Mouse (Mus musculus) neural tube, embryonic 13.5 days (tissue): ENCODE data around the gene Gm6525. TPM values are rescaled to one million over a fixed set of nuclear protein-coding genes. Genes with fewer than 3 reads are reported as not detected.

Experiments
- ATAC-seq: fragments of 200-750 bp; cut with Nextera tagmentation; 2 replicates; pipeline ENCODE4 v1.8.0; 2017; ENCODE audit warnings: low read depth, mild to moderate bottlenecking, moderate TSS enrichment, moderate library complexity
- H3K27ac ChIP-seq: fragments of 300-500 bp; sonication (generic); replicated peaks from 2 replicates; pipeline ENCODE4 v1.5.1; 2015; ENCODE audit warnings: moderate library complexity, mild to moderate bottlenecking, inconsistent platforms
- H3K27me3 ChIP-seq: fragments of 300-500 bp; sonication (generic); 2 replicates; pipeline ENCODE4 v1.6.1; 2015; ENCODE audit warnings: mild to moderate bottlenecking, inconsistent platforms
- H3K36me3 ChIP-seq: fragments of 300-500 bp; sonication (generic); 2 replicates; pipeline ENCODE4 v1.6.1; 2015; ENCODE audit warnings: mild to moderate bottlenecking, inconsistent platforms
- H3K4me1 ChIP-seq: fragments of 300-500 bp; sonication (generic); replicated peaks from 2 replicates; pipeline ENCODE4 v1.6.1; 2015; ENCODE audit warnings: inconsistent platforms
- H3K4me2 ChIP-seq: fragments of 300-500 bp; sonication (generic); 2 replicates; pipeline ENCODE4 v1.6.1; 2015; ENCODE audit warnings: inconsistent platforms, mild to moderate bottlenecking, moderate library complexity
- H3K4me3 ChIP-seq: fragments of 300-500 bp; sonication (generic); 2 replicates; pipeline ENCODE4 v1.5.1; 2015; ENCODE audit warnings: mild to moderate bottlenecking, inconsistent platforms
- H3K9ac ChIP-seq: fragments of 300-500 bp; sonication (generic); 2 replicates; pipeline ENCODE4 v1.6.1; 2015; ENCODE audit warnings: moderate library complexity, mild to moderate bottlenecking, inconsistent platforms
- H3K9me3 ChIP-seq: fragments of 300-500 bp; sonication (generic); 2 replicates; pipeline ENCODE4 v1.6.1; 2016; ENCODE audit warnings: inconsistent platforms
- WGBS: fragments of 180-500 bp; shearing (Covaris S2); methylation state at CpG from one replicate; pipeline ENCODE4 v1.1.7; 2015; 5-methylcytosine and 5-hydroxymethylcytosine counted together
- polyA plus RNA-seq: library from polyadenylated mRNA; unstranded; fragments of >200 nt; fragmentation: Nextera tagmentation; extraction: Ambion mirVana; gene quantifications from 2 replicates; pipeline ENCODE4 v1.2.1, GENCODE M21; 2015

Gm6525 gene
- polyA plus RNA-seq, 1 experiment from 2014 or later = 3.5 TPM

DNA sequence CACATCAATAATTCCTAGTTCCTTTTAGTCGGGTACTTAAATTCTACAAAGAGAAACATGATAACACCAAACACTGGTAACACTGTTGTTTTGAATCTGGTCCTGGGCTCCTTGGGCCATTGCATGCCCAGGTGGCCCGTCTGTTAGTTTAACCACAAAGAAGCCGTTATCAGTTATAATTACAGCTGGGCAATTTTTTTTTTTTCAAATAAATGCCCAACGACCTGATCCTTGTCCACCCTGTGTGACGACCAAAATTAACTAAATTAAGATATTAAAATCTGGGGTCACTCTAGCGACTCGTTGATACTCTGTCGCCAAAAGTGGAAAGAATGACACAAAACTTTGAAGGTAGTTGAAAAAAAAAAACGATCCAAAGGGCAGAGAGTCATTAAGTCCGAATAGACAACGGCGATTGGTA, 19.2 kb upstream of the Gm6525 start:
- H3K4me3 ChIP-seq = 0 out of 2 replicates have a peak overlapping the region, but pooled peaks have one; percentile 52
- no peak for ATAC-seq
- WGBS = 5% methylated on average over 12 of the region's 12 CpGs

GRCm38 (mm10) chr3:84155146-84155545, 18.8 kb upstream of the Gm6525 start:
- peak overlapping the region; percentile 52 for H3K4me3 ChIP-seq
- ATAC-seq = peak; percentile 24
- H3K4me2 ChIP-seq = peak overlapping the region; percentile 96
- WGBS = 1% methylated on average over 27 of the region's 27 CpGs
- peak overlapping the region; percentile 68 for H3K9ac ChIP-seq
- no peak overlapping the region for H3K27ac ChIP-seq
- peaks cover 17% of the 10 kb centered on the region for H3K36me3 ChIP-seq
- H3K9me3 ChIP-seq = no peaks in the 10 kb centered on the region
- no peaks in the 10 kb centered on the region for H3K27me3 ChIP-seq
- peaks cover 21% of the 10 kb centered on the region for H3K4me1 ChIP-seq

More for the DNA sequence above, 19.2 kb upstream of the Gm6525 start:
- Histone ChIP-seq H3K36me3 (peaks cover 13% of the 10 kb centered on the region), H3K27ac (no peak overlapping the region), H3K4me2 (peak overlapping the region; percentile 96), H3K4me1 (peaks cover 21% of the 10 kb centered on the region), H3K27me3 (no peaks in the 10 kb centered on the region), H3K9ac (no peak overlapping the region), H3K9me3 (no peaks in the 10 kb centered on the region)

- Histone ChIP-seq H3K4me1 (peaks cover 21% of the 10 kb centered on the region), H3K9ac (peak within 1 kb of the TSS; percentile 68), H3K27me3 (no peaks in the 10 kb centered on the region), H3K4me2 (peak within 1 kb of the TSS; percentile 96), H3K27ac (no peak within 1 kb of the TSS), H3K9me3 (no peaks in the 10 kb centered on the region), H3K4me3 (peak within 1 kb of the TSS; percentile 52), H3K36me3 (peaks cover 22% of the 10 kb centered on the region)
- under 1% methylated on average over 29 of the region's 29 CpGs for whole genome bisulfite sequencing
- peak; percentile 98 for ATAC-seq
Observed at GRCm38 (mm10) chr3:84155558-84156006, 18.3 kb upstream of the Gm6525 start, which contains the start of gene Mnd1. Gene Mnd1, minus strand, starts transcription at chr3:84155786.

GRCm38 (mm10) chr3:84156105-84156504, 17.8 kb upstream of the Gm6525 start:
- Histone ChIP-seq H3K36me3 (peaks cover 25% of the 10 kb centered on the region), H3K9me3 (no peaks in the 10 kb centered on the region), H3K4me2 (peak overlapping the region; percentile 96), H3K27me3 (no peaks in the 10 kb centered on the region), H3K4me3 (no peak overlapping the region), H3K9ac (no peak overlapping the region), H3K27ac (no peak overlapping the region), H3K4me1 (peaks cover 21% of the 10 kb centered on the region)
- ATAC-seq = no peak
- 58% methylated on average over 6 of the region's 6 CpGs for WGBS

GRCm38 (mm10) chr3:84157011-84157410, 16.9 kb upstream of the Gm6525 start:
- H3K9ac ChIP-seq = 0 out of 2 replicates have a peak overlapping the region, but pooled peaks have one; percentile 5
- 38% methylated on average over 4 of the region's 4 CpGs for WGBS
- no peaks in the 10 kb centered on the region for H3K9me3 ChIP-seq
- H3K27me3 ChIP-seq = no peaks in the 10 kb centered on the region
- H3K4me3 ChIP-seq = no peak overlapping the region
- H3K36me3 ChIP-seq = peaks cover 33% of the 10 kb centered on the region
- H3K27ac ChIP-seq = no peak overlapping the region; the same call in 1 of the 2 replicates
- no peak for ATAC-seq
- peaks cover 21% of the 10 kb centered on the region for H3K4me1 ChIP-seq
- H3K4me2 ChIP-seq = no peak overlapping the region

DNA sequence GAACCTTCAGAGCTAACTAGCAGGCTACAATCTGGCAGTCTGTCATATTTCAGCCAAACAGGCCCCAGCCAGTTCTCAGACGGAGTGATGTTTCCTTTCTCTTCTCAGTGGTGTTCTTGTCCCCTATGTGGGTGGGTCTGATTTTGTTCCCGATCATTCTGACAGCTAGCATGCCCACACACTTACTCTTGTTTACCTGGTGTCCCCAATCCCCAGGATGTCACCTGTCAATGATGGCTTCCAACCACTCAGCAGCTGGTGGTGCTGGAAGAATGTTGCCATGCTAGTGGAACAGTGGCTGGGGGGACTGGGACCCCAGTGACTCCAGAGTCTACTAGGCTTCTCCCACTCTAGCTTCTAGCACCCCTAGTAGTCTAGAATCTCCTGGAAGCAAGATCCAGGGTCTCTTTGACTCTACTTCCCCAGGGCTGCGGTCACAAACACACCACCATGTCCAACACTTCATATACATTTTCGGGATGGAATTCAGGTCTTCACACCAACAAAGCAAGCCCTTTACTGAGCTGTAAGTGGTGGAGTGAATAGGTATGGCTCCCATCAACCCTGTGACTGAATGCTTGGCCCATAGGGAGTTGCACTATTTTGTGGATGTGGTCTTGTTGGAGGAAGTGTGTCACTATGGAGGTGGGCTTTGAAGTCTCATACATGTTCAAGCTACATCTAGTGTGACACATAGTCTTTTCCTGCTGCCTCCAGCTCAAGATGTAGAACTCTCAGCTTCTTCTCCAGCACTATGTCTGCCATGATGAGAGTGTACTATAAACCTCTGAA, 16.1 kb upstream of the Gm6525 start:
- no peak overlapping the region for H3K27ac ChIP-seq
- no peaks in the 10 kb centered on the region for H3K9me3 ChIP-seq
- peaks cover 39% of the 10 kb centered on the region for H3K36me3 ChIP-seq
- no peak overlapping the region for H3K4me2 ChIP-seq
- no peak for ATAC-seq
- peaks cover 21% of the 10 kb centered on the region for H3K4me1 ChIP-seq
- 89% methylated on average over 4 of the region's 4 CpGs for WGBS
- peak overlapping the region; percentile 5; the same call in 1 of the 2 replicates for H3K9ac ChIP-seq
- H3K27me3 ChIP-seq = no peaks in the 10 kb centered on the region
- H3K4me3 ChIP-seq = no peak overlapping the region

DNA sequence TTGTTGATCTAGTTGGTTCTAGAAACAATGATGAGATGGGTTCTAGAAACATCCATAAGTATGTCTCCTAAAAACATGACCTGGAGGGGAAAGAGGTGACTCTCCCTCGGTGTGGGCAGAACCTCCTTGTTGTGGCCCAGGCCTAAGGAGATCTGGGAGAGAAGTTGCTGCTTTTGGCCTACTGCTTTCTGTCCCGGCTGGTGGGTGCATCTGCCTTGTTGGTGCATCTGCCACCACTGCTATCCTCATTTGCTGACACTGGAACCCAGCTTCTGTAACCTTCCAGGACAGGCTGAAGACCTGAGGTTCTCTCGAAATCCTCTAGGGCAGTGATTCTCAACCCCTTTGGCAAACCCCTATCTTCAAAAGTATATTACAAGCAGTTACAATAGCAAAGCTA, 8.5 kb upstream of the Gm6525 start:
- WGBS = 96% methylated on average over 3 of the region's 3 CpGs
- Histone ChIP-seq H3K9ac (no peak overlapping the region), H3K4me3 (no peak overlapping the region), H3K36me3 (peaks cover 78% of the 10 kb centered on the region), H3K9me3 (no peaks in the 10 kb centered on the region), H3K4me1 (no peaks in the 10 kb centered on the region), H3K27ac (no peak overlapping the region), H3K27me3 (no peaks in the 10 kb centered on the region), H3K4me2 (no peak overlapping the region)
- no peak for ATAC-seq

GRCm38 (mm10) chr3:84166073-84166472, 7.8 kb upstream of the Gm6525 start:
- Histone ChIP-seq H3K4me2 (no peak overlapping the region), H3K36me3 (peaks cover 80% of the 10 kb centered on the region), H3K9me3 (no peaks in the 10 kb centered on the region), H3K9ac (no peak overlapping the region), H3K4me1 (no peaks in the 10 kb centered on the region), H3K27ac (no peak overlapping the region), H3K4me3 (no peak overlapping the region), H3K27me3 (no peaks in the 10 kb centered on the region)
- 95% methylated on average over 5 of the region's 5 CpGs for WGBS
- ATAC-seq = no peak

- Histone ChIP-seq H3K4me1 (no peaks in the 10 kb centered on the region), H3K36me3 (peaks cover 87% of the 10 kb centered on the region), H3K27me3 (no peaks in the 10 kb centered on the region), H3K4me2 (no peak overlapping the region), H3K27ac (no peak overlapping the region), H3K9ac (no peak overlapping the region), H3K4me3 (no peak overlapping the region), H3K9me3 (no peaks in the 10 kb centered on the region)
- ATAC-seq = no peak
- WGBS = 92% methylated on average over 6 of the region's 6 CpGs
Observed at GRCm38 (mm10) chr3:84168943-84169342, 5.0 kb upstream of the Gm6525 start.

GRCm38 (mm10) chr3:84169393-84170005, 4.4 kb upstream of the Gm6525 start:
- H3K4me1 ChIP-seq = no peaks in the 10 kb centered on the region
- no peaks in the 10 kb centered on the region for H3K9me3 ChIP-seq
- no peaks in the 10 kb centered on the region for H3K27me3 ChIP-seq
- H3K4me2 ChIP-seq = no peak overlapping the region
- H3K9ac ChIP-seq = no peak overlapping the region
- H3K4me3 ChIP-seq = no peak overlapping the region
- peaks cover 86% of the 10 kb centered on the region for H3K36me3 ChIP-seq
- ATAC-seq = no peak
- 78% methylated on average over 8 of the region's 8 CpGs for WGBS
- H3K27ac ChIP-seq = no peak overlapping the region

DNA sequence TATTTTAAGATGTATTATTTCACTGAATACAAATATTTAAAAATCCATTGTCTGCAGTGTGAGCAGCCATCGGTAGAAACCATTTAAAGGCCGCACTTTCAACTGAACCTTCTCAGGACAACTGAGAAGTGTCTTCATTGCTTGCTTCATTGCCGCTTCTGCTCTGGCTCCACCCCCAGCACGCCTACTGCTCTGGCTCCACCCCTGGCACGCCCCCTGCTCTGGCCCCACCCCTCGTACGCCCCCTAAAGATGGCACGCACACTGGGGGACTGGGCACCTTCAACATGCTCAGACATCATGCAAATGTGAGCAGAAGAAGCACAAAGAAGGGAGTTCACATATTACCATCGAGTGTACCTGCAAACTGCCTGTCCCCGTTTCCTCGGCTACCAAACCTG, 1.5 kb upstream of the Gm6525 start:
- H3K27ac ChIP-seq = no peak overlapping the region
- no peaks in the 10 kb centered on the region for H3K27me3 ChIP-seq
- H3K4me1 ChIP-seq = no peaks in the 10 kb centered on the region
- no peak for ATAC-seq
- no peak overlapping the region for H3K4me3 ChIP-seq
- H3K9me3 ChIP-seq = no peaks in the 10 kb centered on the region
- peaks cover 72% of the 10 kb centered on the region for H3K36me3 ChIP-seq
- WGBS = 45% methylated on average over 11 of the region's 11 CpGs
- H3K9ac ChIP-seq = no peak overlapping the region
- no peak overlapping the region for H3K4me2 ChIP-seq
